Mouse (Mus musculus): ENCODE data around the gene Dnajc6.

The Dnajc6 gene

GRCm38 (mm10) chr4:101643216-101643615, 146.8 kb downstream of the Dnajc6 start:
- DNase-seq (ENCODE audit: low spot score) = no peak

GRCm38 (mm10) chr4:101646857-101647195, 150.4 kb downstream of the Dnajc6 start:
- DNase-seq (ENCODE audit: low spot score) = no peak

- peak; percentile 100 for DNase-seq (ENCODE audit: low spot score)
Measured at GRCm38 (mm10) chr4:101647196-101647905, 150.9 kb downstream of the Dnajc6 start, which contains the start of gene Leprot. Leprot (plus strand) TSS chr4:101647718.

- no peak for DNase-seq (ENCODE audit: low spot score)
Measured at GRCm38 (mm10) chr4:101647976-101648642, 151.7 kb downstream of the Dnajc6 start.

- no peak for DNase-seq (ENCODE audit: low spot score)
Measured at GRCm38 (mm10) chr4:101648745-101649144, 152.3 kb downstream of the Dnajc6 start.

GRCm38 (mm10) chr4:101650961-101651360, 154.5 kb downstream of the Dnajc6 start:
- DNase-seq (ENCODE audit: low spot score) = no peak

- DNase-seq (ENCODE audit: low spot score) = no peak
Measured at GRCm38 (mm10) chr4:101654256-101654655, 157.8 kb downstream of the Dnajc6 start.

- DNase-seq (ENCODE audit: low spot score) = peak; percentile 47
Measured at GRCm38 (mm10) chr4:101654788-101655414, 158.5 kb downstream of the Dnajc6 start.

GRCm38 (mm10) chr4:101655415-101655790, 159.0 kb downstream of the Dnajc6 start:
- DNase-seq (ENCODE audit: low spot score) = no peak

GRCm38 (mm10) chr4:101656056-101656455, 159.6 kb downstream of the Dnajc6 start:
- DNase-seq (ENCODE audit: low spot score) = no peak

GRCm38 (mm10) chr4:101656956-101657570, 160.6 kb downstream of the Dnajc6 start:
- DNase-seq (ENCODE audit: low spot score) = no peak

- DNase-seq (ENCODE audit: low spot score) = peak; percentile 70
Measured at GRCm38 (mm10) chr4:101664160-101664750, 167.8 kb downstream of the Dnajc6 start.

GRCm38 (mm10) chr4:101664766-101665165, 168.3 kb downstream of the Dnajc6 start:
- no peak for DNase-seq (ENCODE audit: low spot score)

GRCm38 (mm10) chr4:101669161-101669560, 172.7 kb downstream of the Dnajc6 start:
- no peak for DNase-seq (ENCODE audit: low spot score)

GRCm38 (mm10) chr4:101669811-101670210, 173.4 kb downstream of the Dnajc6 start:
- no peak for DNase-seq (ENCODE audit: low spot score)

GRCm38 (mm10) chr4:101674790-101675189, 178.3 kb downstream of the Dnajc6 start:
- DNase-seq (ENCODE audit: low spot score) = no peak

- DNase-seq (ENCODE audit: low spot score) = no peak
Measured at GRCm38 (mm10) chr4:101675726-101676125, 179.3 kb downstream of the Dnajc6 start.

- DNase-seq (ENCODE audit: low spot score) = no peak
Measured at GRCm38 (mm10) chr4:101682620-101683019, 186.2 kb downstream of the Dnajc6 start.

GRCm38 (mm10) chr4:101683086-101683485, 186.6 kb downstream of the Dnajc6 start:
- no peak for DNase-seq (ENCODE audit: low spot score)

GRCm38 (mm10) chr4:101684821-101685220, 188.4 kb downstream of the Dnajc6 start:
- no peak for DNase-seq (ENCODE audit: low spot score)

- no peak for DNase-seq (ENCODE audit: low spot score)
Measured at GRCm38 (mm10) chr4:101686227-101686810, 189.9 kb downstream of the Dnajc6 start.

- DNase-seq (ENCODE audit: low spot score) = no peak
Measured at GRCm38 (mm10) chr4:101689241-101689640, 192.8 kb downstream of the Dnajc6 start.
